Mouse (Mus musculus) megakaryocyte, adult 5-6 weeks (primary cell): ENCODE data around the gene Cgn. TPM values are rescaled to one million over a fixed set of nuclear protein-coding genes. Genes with fewer than 3 reads are reported as not detected.
A peak's percentile ranks its signal among the peaks of the same experiment; 100 is the strongest.

Experiments
- ATAC-seq: 2 replicates; pipeline ENCODE4 v1.8.0; 2016; ENCODE audit warnings: mild to moderate bottlenecking, inconsistent platforms; ENCODE audit not compliant: poor library complexity, severe bottlenecking
- total RNA-seq, 2 experiments: library from RNA; stranded (forward) in 1 of 2; stranded (reverse) in 1 of 2; fragments of 153-499, 151-499 nt in 1 of 2; fragments of 221-1000, 200-1000 nt in 1 of 2; gene quantifications; 2 replicates each; pipeline versions ENCODE4 v1.2.3 to v1.2.4; 2015 to 2017

The Cgn gene
- not detected in 2 replicates for total RNA-seq (2015)
- total RNA-seq (2017): not detected in 2 replicates

- ATAC-seq: peak; percentile 98
These were observed at the start of gene Cgn for GRCm38 (mm10) chr3:94786367-94786835. Cgn (minus strand) TSS chr3:94786492.

DNA sequence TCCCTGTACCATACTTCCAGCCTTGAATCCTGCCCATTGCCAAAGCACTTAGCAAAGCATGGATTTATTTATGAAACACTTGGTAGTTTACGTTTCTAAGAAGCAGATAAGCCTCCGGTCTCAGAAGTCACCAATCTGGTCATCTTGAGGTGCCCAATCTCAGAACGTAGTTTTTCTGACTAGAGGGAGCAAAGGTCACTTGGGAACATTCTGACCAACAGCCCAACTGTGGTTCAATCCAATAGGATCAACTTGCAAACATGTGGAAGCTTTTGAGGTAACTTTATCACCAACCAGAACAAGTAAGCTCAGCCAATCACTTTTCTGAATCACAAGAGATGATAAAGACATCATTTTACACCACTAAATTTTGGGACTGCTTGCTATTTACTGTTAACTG is 49.1 kb upstream of the Cgn start:
- ATAC-seq: no peak

DNA sequence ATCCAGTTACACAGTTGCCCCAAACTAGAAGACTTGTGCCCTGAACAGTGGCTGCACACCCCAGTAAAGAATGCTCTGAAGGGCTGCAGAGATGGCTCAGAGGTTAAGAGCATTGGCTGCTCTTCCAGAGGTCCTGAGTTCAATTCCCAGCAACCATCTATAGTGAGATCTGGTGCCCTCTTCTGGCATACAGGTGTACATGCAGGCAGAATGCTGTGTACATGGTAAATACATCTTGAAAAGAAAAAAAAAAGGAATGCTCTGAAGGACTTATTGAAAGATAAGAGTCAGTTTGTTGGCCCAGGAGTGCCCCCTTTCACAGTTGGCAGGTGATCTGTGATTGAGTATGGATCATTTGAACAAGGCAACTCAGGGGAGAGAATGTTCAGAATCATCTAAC is 47.1 kb upstream of the Cgn start:
- no peak for ATAC-seq

GRCm38 (mm10) chr3:94832701-94833100 is 46.4 kb upstream of the Cgn start:
- no peak for ATAC-seq

DNA sequence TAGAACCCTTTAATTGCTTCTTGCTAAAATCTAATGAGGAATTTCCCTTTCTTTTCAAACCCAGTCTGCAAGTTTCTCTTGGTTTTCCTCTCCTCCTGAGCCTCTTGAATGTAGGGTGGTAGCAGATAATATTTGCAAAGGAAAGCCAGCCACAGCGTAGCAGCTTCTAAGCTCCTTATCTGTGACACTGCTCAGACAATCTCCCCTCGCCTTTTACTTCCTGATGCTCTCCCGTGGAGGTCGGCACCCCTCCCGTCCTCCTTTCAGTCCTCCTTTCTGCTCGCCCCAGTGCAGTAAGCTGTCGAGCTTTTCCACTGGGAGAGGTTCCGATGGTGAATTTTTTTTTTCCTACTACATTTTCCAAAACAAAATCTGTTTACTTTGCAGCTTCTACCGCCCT is 45.8 kb upstream of the Cgn start:
- no peak for ATAC-seq

- no peak for ATAC-seq
These were observed 37.8 kb upstream of the Cgn start for GRCm38 (mm10) chr3:94824110-94824509.

GRCm38 (mm10) chr3:94822082-94822481 is 35.8 kb upstream of the Cgn start:
- ATAC-seq: no peak

GRCm38 (mm10) chr3:94821008-94821638 is 34.8 kb upstream of the Cgn start:
- ATAC-seq: peak; percentile 52; the same call in 1 of the 2 replicates

- ATAC-seq: no peak
These were observed 33.4 kb upstream of the Cgn start for GRCm38 (mm10) chr3:94819452-94820425.

GRCm38 (mm10) chr3:94817731-94818130 is 31.4 kb upstream of the Cgn start:
- ATAC-seq: no peak

DNA sequence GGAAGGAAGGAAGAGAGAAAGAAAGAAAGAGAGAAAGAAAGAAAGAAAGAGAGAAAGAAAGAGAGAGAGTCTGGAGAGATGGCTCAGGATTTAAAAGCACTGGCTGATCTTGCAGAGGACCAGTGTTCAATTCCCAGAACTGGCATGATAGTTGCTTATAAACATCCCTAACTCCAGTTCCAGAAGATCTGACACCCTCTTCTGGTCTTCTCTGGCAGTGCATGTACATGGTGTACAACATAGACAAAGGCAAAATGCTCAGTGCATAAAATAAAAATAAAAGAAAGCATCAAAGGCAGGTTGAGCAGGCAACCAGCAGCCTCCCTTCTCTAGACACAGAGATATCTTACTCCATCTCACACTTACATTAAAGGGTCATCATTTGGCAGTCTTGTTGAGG is 29.3 kb upstream of the Cgn start:
- ATAC-seq: no peak

DNA sequence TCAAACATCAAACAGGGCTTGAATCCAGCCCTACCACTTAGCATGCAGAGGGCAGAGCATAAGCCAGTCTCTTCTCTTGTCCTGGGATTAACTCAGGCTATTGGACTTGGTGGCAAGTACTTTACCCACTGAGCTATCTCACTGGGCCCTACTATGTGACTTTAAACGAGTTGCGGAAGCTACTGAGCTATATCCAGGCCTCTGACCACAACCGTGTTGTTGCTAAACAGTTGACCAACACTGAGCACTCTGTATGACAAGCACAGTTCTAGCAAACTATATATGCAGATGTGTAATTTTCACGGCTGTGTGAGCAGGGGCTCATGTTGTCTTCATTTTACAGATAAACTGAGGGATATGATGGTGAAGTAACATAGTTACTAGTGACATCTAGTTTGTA is 28.4 kb upstream of the Cgn start:
- ATAC-seq: peak; percentile 75

DNA sequence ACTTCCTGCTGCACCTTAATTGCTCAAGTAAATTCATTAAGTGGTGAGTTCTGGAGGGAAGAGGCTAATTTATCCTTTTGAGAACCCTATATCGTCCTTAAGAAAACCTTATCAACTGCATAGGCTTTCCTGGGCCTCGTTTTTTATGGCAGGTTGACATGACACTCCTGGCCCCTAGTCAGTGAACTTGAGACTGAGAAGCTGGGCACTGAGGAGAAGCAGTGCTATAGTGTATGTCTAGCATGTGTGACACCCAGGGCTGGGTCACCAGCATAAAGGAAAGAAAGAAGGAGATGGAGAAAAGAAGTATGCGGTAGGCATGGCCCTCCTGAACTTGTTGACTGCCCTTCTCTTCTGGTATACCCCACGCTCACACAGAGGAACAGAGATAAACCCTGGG is 27.8 kb upstream of the Cgn start:
- ATAC-seq: no peak

GRCm38 (mm10) chr3:94813651-94814050 is 27.4 kb upstream of the Cgn start:
- no peak for ATAC-seq

- no peak; the same call in 1 of the 2 replicates for ATAC-seq
These were observed 25.3 kb upstream of the Cgn start for GRCm38 (mm10) chr3:94811628-94812027.

GRCm38 (mm10) chr3:94808296-94808695 is 22.0 kb upstream of the Cgn start:
- no peak for ATAC-seq

GRCm38 (mm10) chr3:94804976-94805375 is 18.7 kb upstream of the Cgn start:
- ATAC-seq: no peak

GRCm38 (mm10) chr3:94804146-94804545 is 17.9 kb upstream of the Cgn start:
- no peak for ATAC-seq

GRCm38 (mm10) chr3:94796181-94796580 is 9.9 kb upstream of the Cgn start:
- ATAC-seq: no peak

DNA sequence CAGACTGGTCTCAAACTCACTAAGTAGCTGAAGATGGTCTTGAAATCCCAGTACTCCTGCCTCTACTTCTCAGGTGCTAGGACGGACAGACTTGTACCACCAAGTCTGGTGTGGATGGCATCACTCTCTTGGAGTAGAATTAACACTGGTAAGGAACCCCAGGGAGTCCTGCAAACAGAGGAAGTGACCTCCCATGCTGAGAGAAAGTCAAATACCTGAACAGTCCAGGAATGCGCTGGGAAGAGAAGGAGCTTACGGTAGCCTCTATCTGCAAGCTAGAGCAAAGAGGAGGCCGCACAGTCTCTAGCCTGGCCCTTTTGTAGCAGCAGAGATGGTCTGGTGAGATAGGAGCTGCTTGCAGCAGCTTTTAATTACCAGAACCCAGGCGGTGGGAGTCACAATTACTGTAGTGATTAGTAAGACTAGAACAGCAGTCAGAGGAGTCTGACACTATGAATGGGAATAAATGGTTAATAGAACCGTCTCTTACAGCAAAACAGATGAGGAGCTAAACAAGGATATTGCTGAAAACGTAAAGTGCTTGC is 9.4 kb upstream of the Cgn start:
- ATAC-seq: no peak

GRCm38 (mm10) chr3:94794359-94794758 is 8.1 kb upstream of the Cgn start:
- ATAC-seq: no peak

DNA sequence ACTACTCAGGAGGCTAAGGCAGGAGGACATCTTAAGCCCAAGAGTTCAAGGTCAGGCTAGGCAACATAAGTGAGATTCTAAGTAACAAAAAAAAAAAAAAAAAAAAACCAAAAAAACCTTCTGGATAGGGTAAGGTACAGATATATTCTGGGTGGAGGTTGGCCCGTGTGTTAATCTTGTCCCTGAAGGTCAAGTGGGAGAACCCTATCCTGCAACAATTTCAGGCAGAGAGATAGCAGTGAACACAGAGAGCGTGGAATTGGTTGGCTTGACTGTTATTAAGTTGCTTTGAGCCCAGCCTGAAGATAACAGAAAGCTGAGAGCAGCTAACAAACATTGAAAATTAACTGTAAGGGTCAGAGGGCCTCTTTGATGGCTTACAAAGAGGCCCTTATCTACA is 7.4 kb upstream of the Cgn start:
- no peak for ATAC-seq
